Mouse (Mus musculus): ENCODE measurements at regions not wholly inside any gene's neighbourhood (a gene's known extent, or its start where the extent isn't known, plus 50 kb on each side); places are given as distances from the start of the nearest gene placed in this dataset.

DNA sequence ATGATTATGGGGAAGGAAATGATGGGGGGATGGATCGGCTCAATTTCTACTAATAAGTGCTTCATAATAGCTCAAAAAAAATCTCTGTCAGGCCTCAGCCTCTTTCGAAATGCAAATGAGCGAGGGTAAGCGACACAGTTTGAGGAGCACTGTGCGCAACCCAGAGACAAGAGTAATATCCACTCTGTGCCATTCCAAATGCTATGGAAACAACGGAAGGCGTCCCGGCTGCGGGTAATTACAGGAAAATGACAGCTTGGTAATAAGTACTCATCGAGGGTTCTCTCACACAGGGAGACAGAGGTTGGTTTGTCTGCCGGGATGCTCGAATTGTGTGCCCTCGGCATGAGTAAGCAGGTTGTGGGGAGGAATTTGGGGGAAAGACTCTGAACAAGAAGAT is 459.9 kb upstream of the Mgmt start:
- no peak overlapping the region for H3K9ac ChIP-seq (replicated peaks; ENCODE audit: low read length)
- no peaks in the 10 kb centered on the region for H3K4me1 ChIP-seq (ENCODE audit: control insufficient read depth, insufficient read depth, low read length)
- no peak overlapping the region for H3K4me3 ChIP-seq (ENCODE audit: low read depth, low read length)
- H3K27ac ChIP-seq (replicated peaks; ENCODE audit: low read depth, low read length): no peak overlapping the region
- ATAC-seq (replicated peaks; ENCODE audit: insufficient number of reproducible peaks, low FRiP score, low TSS enrichment, low read depth) (no peak), DNase-seq (ENCODE audit: low spot score) (no peak)
- 78% methylated on average over 13 of the region's 13 CpGs for WGBS
- no peaks in the 10 kb centered on the region for H3K27me3 ChIP-seq (ENCODE audit: control insufficient read depth, insufficient read depth, low read length)
- H3K4me2 ChIP-seq (ENCODE audit: low read depth, low read length): no peak overlapping the region
- H3K9me3 ChIP-seq (replicated peaks; ENCODE audit: control insufficient read depth, low read length): no peaks in the 10 kb centered on the region
- H3K36me3 ChIP-seq (replicated peaks; ENCODE audit: control insufficient read depth, insufficient read depth, low read depth, low read length): no peaks in the 10 kb centered on the region

DNA sequence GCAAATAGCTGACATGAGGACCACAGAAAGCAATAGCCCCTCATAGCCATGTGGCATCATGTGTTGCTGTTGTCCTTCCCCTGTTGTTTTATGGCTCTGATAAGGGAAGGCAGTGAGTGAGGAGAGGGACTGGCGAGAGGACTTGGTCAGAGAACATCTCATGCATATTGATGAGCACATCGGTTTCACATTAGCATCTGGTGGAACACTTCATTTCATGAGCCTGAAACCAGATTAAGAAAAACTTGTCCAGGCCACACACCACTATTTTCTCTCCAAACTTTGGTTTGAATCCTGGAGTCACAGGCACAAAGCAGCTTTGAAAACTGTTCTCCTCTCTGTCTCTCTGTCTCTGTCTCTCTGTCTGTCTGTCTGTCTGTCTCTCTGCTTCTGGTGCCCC is 451.0 kb upstream of the Mgmt start:
- ATAC-seq (replicated peaks; ENCODE audit: insufficient number of reproducible peaks, low FRiP score, low TSS enrichment, low read depth): no peak
- no peak overlapping the region for H3K27ac ChIP-seq (replicated peaks; ENCODE audit: low read depth, low read length)
- H3K4me1 ChIP-seq (ENCODE audit: control insufficient read depth, insufficient read depth, low read length): no peaks in the 10 kb centered on the region
- DNase-seq (ENCODE audit: low spot score): no peak
- WGBS: 84% methylated on average over 2 of the region's 2 CpGs
- H3K9me3 ChIP-seq (replicated peaks; ENCODE audit: control insufficient read depth, low read length): no peaks in the 10 kb centered on the region
- H3K4me2 ChIP-seq (ENCODE audit: low read depth, low read length): no peak overlapping the region
- no peak overlapping the region for H3K9ac ChIP-seq (replicated peaks; ENCODE audit: low read length)
- H3K4me3 ChIP-seq (ENCODE audit: low read depth, low read length): no peak overlapping the region
- no peaks in the 10 kb centered on the region for H3K36me3 ChIP-seq (replicated peaks; ENCODE audit: control insufficient read depth, insufficient read depth, low read depth, low read length)
- H3K27me3 ChIP-seq (ENCODE audit: control insufficient read depth, insufficient read depth, low read length): no peaks in the 10 kb centered on the region

DNA sequence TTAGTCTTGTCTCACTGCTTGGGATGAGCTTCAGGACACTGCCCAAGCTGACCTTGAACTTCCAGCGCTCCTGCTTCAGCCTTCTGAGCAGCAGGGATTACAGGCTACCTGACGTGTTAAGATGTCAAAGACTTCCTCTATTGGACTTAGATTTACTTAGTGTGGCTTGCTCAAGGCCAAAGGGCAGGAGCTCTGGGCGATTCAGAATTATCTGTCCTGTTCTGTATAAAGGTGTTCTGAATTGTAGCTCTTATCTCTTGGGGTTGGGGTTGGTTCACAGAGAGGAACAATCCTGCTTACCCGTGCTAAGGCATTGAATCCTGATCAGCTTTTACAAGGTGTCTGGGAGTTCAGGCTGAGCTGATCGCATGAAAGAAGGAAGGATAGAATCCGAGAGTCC is 449.3 kb upstream of the Mgmt start:
- no peak for ATAC-seq (replicated peaks; ENCODE audit: insufficient number of reproducible peaks, low FRiP score, low TSS enrichment, low read depth)
- Histone ChIP-seq H3K4me1 (ENCODE audit: control insufficient read depth, insufficient read depth, low read length) (no peaks in the 10 kb centered on the region), H3K36me3 (replicated peaks; ENCODE audit: control insufficient read depth, insufficient read depth, low read depth, low read length) (no peaks in the 10 kb centered on the region), H3K9me3 (replicated peaks; ENCODE audit: control insufficient read depth, low read length) (no peaks in the 10 kb centered on the region), H3K4me2 (ENCODE audit: low read depth, low read length) (no peak overlapping the region), H3K9ac (replicated peaks; ENCODE audit: low read length) (no peak overlapping the region), H3K27me3 (ENCODE audit: control insufficient read depth, insufficient read depth, low read length) (no peaks in the 10 kb centered on the region), H3K27ac (replicated peaks; ENCODE audit: low read depth, low read length) (no peak overlapping the region), H3K4me3 (ENCODE audit: low read depth, low read length) (no peak overlapping the region)
- DNase-seq (ENCODE audit: low spot score): no peak
- WGBS: 75% methylated on average over 6 of the region's 6 CpGs

DNA sequence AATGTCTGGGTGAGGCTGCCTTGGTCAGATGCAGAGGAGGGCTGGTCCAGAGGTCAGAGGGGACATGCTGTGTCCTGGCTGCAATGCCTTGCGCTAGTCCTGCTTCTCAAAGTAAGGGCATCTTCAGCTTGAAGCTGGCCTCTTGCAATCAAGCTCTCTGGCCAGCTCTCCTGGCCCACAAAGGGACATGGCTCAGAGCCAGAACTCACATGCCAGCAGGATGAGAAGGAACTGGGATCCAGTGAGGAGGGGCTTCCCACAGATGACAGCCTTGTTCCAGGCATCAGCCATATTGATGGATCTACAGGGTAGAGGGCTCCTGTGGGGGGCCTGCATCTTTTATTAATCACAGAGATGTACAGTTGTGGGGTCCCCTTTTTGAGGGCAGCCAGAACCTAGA is 445.1 kb upstream of the Mgmt start:
- Histone ChIP-seq H3K4me3 (ENCODE audit: low read depth, low read length) (no peak overlapping the region), H3K4me1 (ENCODE audit: control insufficient read depth, insufficient read depth, low read length) (no peaks in the 10 kb centered on the region), H3K27me3 (ENCODE audit: control insufficient read depth, insufficient read depth, low read length) (no peaks in the 10 kb centered on the region), H3K9ac (replicated peaks; ENCODE audit: low read length) (no peak overlapping the region), H3K36me3 (replicated peaks; ENCODE audit: control insufficient read depth, insufficient read depth, low read depth, low read length) (no peaks in the 10 kb centered on the region), H3K27ac (replicated peaks; ENCODE audit: low read depth, low read length) (no peak overlapping the region), H3K4me2 (ENCODE audit: low read depth, low read length) (no peak overlapping the region), H3K9me3 (replicated peaks; ENCODE audit: control insufficient read depth, low read length) (no peaks in the 10 kb centered on the region)
- WGBS: 94% methylated on average over 1 of the region's 1 CpGs
- DNase-seq (ENCODE audit: low spot score) (no peak), ATAC-seq (replicated peaks; ENCODE audit: insufficient number of reproducible peaks, low FRiP score, low TSS enrichment, low read depth) (no peak)

DNA sequence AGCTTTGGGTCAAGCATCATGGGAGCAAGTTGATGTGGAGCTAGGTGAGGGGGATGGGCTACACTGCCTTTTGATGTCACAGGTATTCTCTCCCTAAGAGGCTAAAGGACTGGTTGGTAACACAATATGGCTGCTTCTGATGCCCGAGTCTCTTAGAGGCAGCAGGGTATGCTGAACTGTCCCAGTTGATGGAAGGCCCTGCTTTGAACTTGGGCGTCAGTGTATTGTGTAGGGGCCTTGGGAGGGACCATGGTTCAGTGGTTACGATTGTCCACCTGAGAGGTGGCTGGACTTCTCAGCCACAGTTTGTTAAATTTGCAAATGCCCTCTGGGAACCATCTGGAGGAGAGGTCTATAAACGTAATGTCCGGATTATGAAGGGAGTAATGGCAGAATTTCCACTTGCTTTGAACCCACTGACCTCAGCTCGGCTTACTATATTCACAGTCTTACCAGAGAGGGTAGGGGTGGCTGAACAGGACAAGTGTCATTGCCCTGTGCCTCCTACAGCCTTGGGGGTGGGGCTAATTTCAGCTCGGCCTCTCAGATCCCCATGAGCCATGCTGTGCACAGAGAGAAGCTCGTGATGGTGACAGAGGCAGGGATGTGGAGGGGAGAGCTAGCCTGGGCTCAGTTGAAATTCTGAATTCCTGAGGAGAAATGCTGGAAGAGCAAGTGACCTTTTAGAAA is 442.6 kb upstream of the Mgmt start:
- H3K4me1 ChIP-seq (ENCODE audit: control insufficient read depth, insufficient read depth, low read length): no peaks in the 10 kb centered on the region
- no peak overlapping the region for H3K4me3 ChIP-seq (ENCODE audit: low read depth, low read length)
- no peak overlapping the region for H3K4me2 ChIP-seq (ENCODE audit: low read depth, low read length)
- H3K27ac ChIP-seq (replicated peaks; ENCODE audit: low read depth, low read length): no peak overlapping the region
- no peaks in the 10 kb centered on the region for H3K27me3 ChIP-seq (ENCODE audit: control insufficient read depth, insufficient read depth, low read length)
- no peak overlapping the region for H3K9ac ChIP-seq (replicated peaks; ENCODE audit: low read length)
- no peak for ATAC-seq (replicated peaks; ENCODE audit: insufficient number of reproducible peaks, low FRiP score, low TSS enrichment, low read depth)
- no peaks in the 10 kb centered on the region for H3K9me3 ChIP-seq (replicated peaks; ENCODE audit: control insufficient read depth, low read length)
- DNase-seq (ENCODE audit: low spot score): no peak
- no peaks in the 10 kb centered on the region for H3K36me3 ChIP-seq (replicated peaks; ENCODE audit: control insufficient read depth, insufficient read depth, low read depth, low read length)
- 69% methylated on average over 8 of the region's 8 CpGs for WGBS

DNA sequence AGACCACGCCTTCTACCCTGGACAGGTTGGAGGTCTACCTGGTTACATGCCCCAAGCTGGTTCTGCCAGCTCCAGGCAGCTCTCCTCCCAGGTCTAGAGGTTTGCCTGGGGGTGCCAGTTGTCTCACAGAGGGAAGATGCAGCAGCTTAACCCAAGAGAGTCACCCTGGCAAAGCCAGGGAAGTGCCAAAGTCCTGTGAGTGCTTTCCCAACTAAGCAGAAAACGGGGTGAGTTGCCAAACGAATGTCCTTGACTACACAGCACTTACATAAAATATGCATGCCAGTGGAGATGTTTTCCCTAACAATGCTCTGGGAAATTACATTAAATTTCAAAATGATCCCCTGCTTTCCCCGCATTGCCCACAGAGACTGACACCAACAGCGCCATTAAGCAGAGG is 441.9 kb upstream of the Mgmt start:
- DNase-seq (ENCODE audit: low spot score) (no peak), ATAC-seq (replicated peaks; ENCODE audit: insufficient number of reproducible peaks, low FRiP score, low TSS enrichment, low read depth) (no peak)
- Histone ChIP-seq H3K4me3 (ENCODE audit: low read depth, low read length) (no peak overlapping the region), H3K27me3 (ENCODE audit: control insufficient read depth, insufficient read depth, low read length) (no peaks in the 10 kb centered on the region), H3K9ac (replicated peaks; ENCODE audit: low read length) (no peak overlapping the region), H3K4me1 (ENCODE audit: control insufficient read depth, insufficient read depth, low read length) (no peaks in the 10 kb centered on the region), H3K27ac (replicated peaks; ENCODE audit: low read depth, low read length) (no peak overlapping the region), H3K4me2 (ENCODE audit: low read depth, low read length) (no peak overlapping the region), H3K9me3 (replicated peaks; ENCODE audit: control insufficient read depth, low read length) (no peaks in the 10 kb centered on the region), H3K36me3 (replicated peaks; ENCODE audit: control insufficient read depth, insufficient read depth, low read depth, low read length) (no peaks in the 10 kb centered on the region)
- 80% methylated on average over 5 of the region's 5 CpGs for WGBS

DNA sequence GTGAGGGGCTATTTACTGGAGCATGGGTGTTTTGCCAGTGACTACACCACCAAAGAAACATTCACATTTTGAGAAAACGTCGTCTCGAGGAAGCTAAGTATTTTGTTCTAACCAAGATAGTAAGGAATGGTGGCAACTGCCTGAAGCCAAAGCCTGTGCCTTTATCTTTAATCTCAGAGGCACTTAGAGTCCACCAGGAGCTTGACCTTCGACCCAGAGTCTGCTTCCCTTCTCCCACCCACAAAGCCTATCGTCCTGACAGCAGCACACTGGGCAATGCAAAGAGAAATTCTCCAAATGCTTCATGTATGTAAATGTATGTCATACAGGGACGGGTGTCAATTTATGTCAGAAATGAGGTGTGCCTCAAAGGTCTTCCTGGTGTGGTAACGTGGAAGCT is 437.2 kb upstream of the Mgmt start:
- WGBS: 37% methylated on average over 7 of the region's 7 CpGs

DNA sequence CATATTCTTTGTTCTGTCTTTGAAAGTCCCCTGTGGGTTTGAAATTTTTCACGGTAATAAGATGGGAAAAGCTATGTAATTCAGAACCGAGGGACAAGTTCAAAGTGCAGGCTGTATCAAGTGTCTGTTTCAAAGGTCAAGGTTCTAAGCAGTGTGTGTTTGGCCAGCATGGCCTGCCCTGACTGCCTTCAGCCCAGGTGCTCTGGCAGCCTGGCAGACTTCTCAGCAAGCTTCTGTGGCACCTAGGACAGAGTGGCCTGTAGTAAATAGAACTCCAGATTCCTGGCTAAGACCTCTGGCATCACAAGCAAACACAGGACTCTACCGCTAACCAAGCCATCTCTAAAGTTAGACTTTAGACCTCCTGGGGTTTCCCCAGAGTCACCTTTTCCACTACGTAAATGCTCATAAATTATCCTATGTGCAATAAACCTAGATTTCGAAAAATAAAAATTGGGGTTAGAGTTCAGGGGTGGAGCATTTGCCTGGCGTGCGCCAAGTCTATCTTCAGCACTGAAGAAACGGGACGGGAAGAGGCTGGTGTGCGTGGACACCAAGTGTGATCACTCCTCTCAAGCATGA is 436.5 kb upstream of the Mgmt start:
- Histone ChIP-seq H3K27ac (replicated peaks; ENCODE audit: low read depth, low read length) (no peak overlapping the region), H3K4me2 (ENCODE audit: low read depth, low read length) (no peak overlapping the region), H3K4me1 (ENCODE audit: control insufficient read depth, insufficient read depth, low read length) (no peaks in the 10 kb centered on the region), H3K9ac (replicated peaks; ENCODE audit: low read length) (no peak overlapping the region), H3K9me3 (replicated peaks; ENCODE audit: control insufficient read depth, low read length) (no peaks in the 10 kb centered on the region), H3K36me3 (replicated peaks; ENCODE audit: control insufficient read depth, insufficient read depth, low read depth, low read length) (no peaks in the 10 kb centered on the region), H3K27me3 (ENCODE audit: control insufficient read depth, insufficient read depth, low read length) (no peaks in the 10 kb centered on the region), H3K4me3 (ENCODE audit: low read depth, low read length) (no peak overlapping the region)
- DNase-seq (ENCODE audit: low spot score): no peak
- 79% methylated on average over 10 of the region's 10 CpGs for WGBS
- ATAC-seq (replicated peaks; ENCODE audit: insufficient number of reproducible peaks, low FRiP score, low TSS enrichment, low read depth): no peak

More for the DNA sequence above, 437.2 kb upstream of the Mgmt start:
- Histone ChIP-seq H3K4me3 (ENCODE audit: low read depth, low read length) (no peak overlapping the region), H3K4me1 (ENCODE audit: control insufficient read depth, insufficient read depth, low read length) (no peaks in the 10 kb centered on the region), H3K9me3 (replicated peaks; ENCODE audit: control insufficient read depth, low read length) (no peaks in the 10 kb centered on the region), H3K27ac (replicated peaks; ENCODE audit: low read depth, low read length) (no peak overlapping the region), H3K4me2 (ENCODE audit: low read depth, low read length) (no peak overlapping the region), H3K36me3 (replicated peaks; ENCODE audit: control insufficient read depth, insufficient read depth, low read depth, low read length) (no peaks in the 10 kb centered on the region), H3K27me3 (ENCODE audit: control insufficient read depth, insufficient read depth, low read length) (no peaks in the 10 kb centered on the region), H3K9ac (replicated peaks; ENCODE audit: low read length) (no peak overlapping the region)
- ATAC-seq (replicated peaks; ENCODE audit: insufficient number of reproducible peaks, low FRiP score, low TSS enrichment, low read depth): no peak
- no peak for DNase-seq (ENCODE audit: low spot score)

Data from embryonic facial prominence, embryonic 11.5 days (tissue).